In the genomic region with DNA sequence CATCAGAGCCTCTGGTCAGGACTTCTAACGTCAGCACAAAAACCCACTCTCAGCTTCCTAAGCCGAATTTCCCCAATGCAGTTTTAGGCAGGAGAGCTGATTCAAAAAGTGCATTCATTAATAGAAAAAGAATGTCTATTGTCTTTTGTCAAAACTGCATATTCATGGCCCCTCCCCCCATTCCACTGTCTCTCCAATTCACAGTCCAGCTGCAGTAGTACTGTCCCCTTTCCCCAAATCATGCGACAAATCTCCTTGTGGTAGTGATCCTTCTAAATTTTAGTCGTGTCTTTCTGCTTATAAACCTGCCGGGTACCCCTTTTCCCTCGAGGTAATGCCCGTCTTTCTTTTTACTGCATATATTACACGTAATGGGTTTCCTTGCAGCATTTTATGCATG, we compare ENCODE assay signal across 12 mouse cellular contexts. TPM values are rescaled to one million over a fixed set of nuclear protein-coding genes. Genes with fewer than 3 reads are reported as not detected.
DNase-seq lines count a peak whose midpoint lies in the region; ATAC-seq and TF ChIP-seq lines count a peak whose summit lies in the region.
"Had no signal": no experiment of that assay in that cellular context is flagged by ENCODE, and none has a peak within 500 bp of the region (broad histone marks: within the 10 kb centered on the region; RNA-seq: fewer than 3 reads in every experiment).

No protein-coding gene starts in this region.

- no peak overlapping the region for H3K4me3 ChIP-seq in kidney, embryonic 16.5 days (ENCODE audit: low read length)
- H3K4me3 ChIP-seq in ES-E14 (ENCODE audit: insufficient read depth in 1 of 2, low read depth in 1 of 2, low read length in 2 of 2, poor library complexity in 1 of 2, severe bottlenecking in 1 of 2): no peak overlapping the region
- peak overlapping the region; percentile 36 for H3K4me3 ChIP-seq in forebrain, embryonic 16.5 days (replicated peaks; ENCODE audit: low read length)
- H3K4me3 ChIP-seq in midbrain, embryonic 12.5 days: no peak overlapping the region
- H3K4me3 ChIP-seq: heart, embryonic 15.5 days had no signal

- no peak overlapping the region for H3K27ac ChIP-seq in kidney, embryonic 16.5 days (ENCODE audit: low read length)
- H3K27ac ChIP-seq in ES-E14 (ENCODE audit: insufficient read depth, low read depth, low read length, poor library complexity, severe bottlenecking): no peak overlapping the region
- H3K27ac ChIP-seq in forebrain, embryonic 16.5 days (ENCODE audit: low read length): no peak overlapping the region
- H3K27ac ChIP-seq in midbrain, embryonic 12.5 days (replicated peaks): no peak overlapping the region

- no peak overlapping the region for H3K9ac ChIP-seq in kidney, embryonic 16.5 days (replicated peaks; ENCODE audit: low read length)
- no peak overlapping the region for H3K9ac ChIP-seq in ES-E14 (ENCODE audit: insufficient read depth, low read depth, low read length, poor library complexity, severe bottlenecking)
- no peak overlapping the region for H3K9ac ChIP-seq in forebrain, embryonic 16.5 days (replicated peaks; ENCODE audit: low read depth, low read length)
- no peak overlapping the region for H3K9ac ChIP-seq in midbrain, embryonic 12.5 days (replicated peaks)
- H3K9ac ChIP-seq: heart, embryonic 15.5 days; limb, embryonic 15.5 days had no signal

- intact Hi-C loops in left cerebral cortex, postnatal 4 days (cut with DNase I): no loop called here

- H3K4me2 ChIP-seq in kidney, embryonic 16.5 days (replicated peaks; ENCODE audit: low read depth, low read length): peak overlapping the region; percentile 50
- peak overlapping the region; percentile 55 for H3K4me2 ChIP-seq in forebrain, embryonic 16.5 days (ENCODE audit: low read length)
- H3K4me2 ChIP-seq in midbrain, embryonic 12.5 days (replicated peaks): peak overlapping the region; percentile 51

- DNase-seq in kidney, adult 9 months: no peak
- DNase-seq in ES-E14 (ENCODE audit: low read depth, low spot score): no peak
- no peak for DNase-seq in thymus, postnatal 36 days
- DNase-seq in left cerebral cortex, adult 11 months (ENCODE audit: low spot score): no peak
- no peak for DNase-seq in left cerebral cortex, postnatal 4 days
- DNase-seq: thymus, postnatal 25 days had no signal

- 64% methylated on average over 8 of the region's 8 CpGs for WGBS in kidney, embryonic 16.5 days
- WGBS in forebrain, embryonic 16.5 days: 50% methylated on average over 8 of the region's 8 CpGs
- WGBS in midbrain, embryonic 12.5 days: 53% methylated on average over 8 of the region's 8 CpGs

- peaks cover 37% of the 10 kb centered on the region for H3K36me3 ChIP-seq in kidney, embryonic 16.5 days (ENCODE audit: insufficient read depth, low read length)
- peaks cover 37% of the 10 kb centered on the region for H3K36me3 ChIP-seq in ES-E14 (ENCODE audit: control insufficient read depth, insufficient read depth, low read length, poor library complexity, severe bottlenecking)
- H3K36me3 ChIP-seq in forebrain, embryonic 16.5 days (ENCODE audit: control insufficient read depth, insufficient read depth): peaks cover 8% of the 10 kb centered on the region
- H3K36me3 ChIP-seq in midbrain, embryonic 12.5 days: peaks cover 32% of the 10 kb centered on the region

- H3K27me3 ChIP-seq in kidney, embryonic 16.5 days (ENCODE audit: insufficient read depth, low read length): no peaks in the 10 kb centered on the region
- H3K27me3 ChIP-seq in forebrain, embryonic 16.5 days (replicated peaks; ENCODE audit: control insufficient read depth, insufficient read depth, low read length): no peaks in the 10 kb centered on the region
- no peaks in the 10 kb centered on the region for H3K27me3 ChIP-seq in midbrain, embryonic 12.5 days
- H3K27me3 ChIP-seq: heart, embryonic 15.5 days; limb, embryonic 15.5 days had no signal

- ATAC-seq in kidney, embryonic 16.5 days (ENCODE audit: low FRiP score, low TSS enrichment): no peak
- no peak for ATAC-seq in forebrain, embryonic 16.5 days
- ATAC-seq in midbrain, embryonic 12.5 days (ENCODE audit: low FRiP score, low read depth): no peak
- ATAC-seq: CD4-positive, CD25-positive, alpha-beta regulatory T cell, adult 4 months had no signal

- H3K9me3 ChIP-seq in kidney, embryonic 16.5 days (ENCODE audit: low read length): no peaks in the 10 kb centered on the region
- no peaks in the 10 kb centered on the region for H3K9me3 ChIP-seq in ES-E14 (ENCODE audit: control insufficient read depth, insufficient read depth, low read depth, low read length)
- H3K9me3 ChIP-seq in forebrain, embryonic 16.5 days (ENCODE audit: control insufficient read depth, low read length): no peaks in the 10 kb centered on the region
- H3K9me3 ChIP-seq in midbrain, embryonic 12.5 days: no peaks in the 10 kb centered on the region
- H3K9me3 ChIP-seq: heart, embryonic 15.5 days; limb, embryonic 15.5 days had no signal

- in situ Hi-C loops in ES-E14 (cut with MboI; ENCODE audit: low sequenced_read_pairs in 2 of 2, unreplicated experiment in 2 of 2): no loop called here

- peaks cover 9% of the 10 kb centered on the region; the same call in 1 of the 2 replicates for H3K4me1 ChIP-seq in kidney, embryonic 16.5 days (ENCODE audit: insufficient read depth, low read length)
- H3K4me1 ChIP-seq in ES-E14 (ENCODE audit: control insufficient read depth in 2 of 2, insufficient read depth in 2 of 2, low read length in 2 of 2, poor library complexity in 1 of 2): peaks cover 8 to 28% of the 10 kb centered on the region in 2 experiments; a peak in 3 of 4 replicates
- peaks cover 5% of the 10 kb centered on the region for H3K4me1 ChIP-seq in forebrain, embryonic 16.5 days (replicated peaks; ENCODE audit: control insufficient read depth, insufficient read depth, low read length)
- H3K4me1 ChIP-seq in midbrain, embryonic 12.5 days: peaks cover 16% of the 10 kb centered on the region

TF ChIP-seq in ES-E14, 5 proteins besides CTCF, POLR2A, EP300 and RAD21:
- TF ChIP-seq HCFC1 (IDR thresholded peaks at IDR 0.05; ENCODE audit: borderline replicate concordance, insufficient read depth, low read length): no peak
- no peak for TF ChIP-seq CHD2 (IDR thresholded peaks at IDR 0.05; ENCODE audit: low read depth, low read length)
- TF ChIP-seq ZNF384 (IDR thresholded peaks at IDR 0.05; ENCODE audit: low read depth, low read length): no peak
- peak; percentile 66 for TF ChIP-seq MAFK (IDR thresholded peaks at IDR 0.05; ENCODE audit: insufficient read depth, low read depth, low read length)
- TF ChIP-seq ZC3H11A (IDR thresholded peaks at IDR 0.05; ENCODE audit: borderline replicate concordance, low read depth, low read length): no peak
TF ChIP-seq in ES-E14: peak in this region for 1.

RNA-seq across cellular contexts. Expression of a gene that starts 30.3 kb away (rescaled TPM):
- polyA plus RNA-seq in kidney, embryonic 16.5 days (2015; fragmentation: Nextera tagmentation; extraction: Ambion mirVana): 98.6 and 98.8 TPM in 2 replicates
- total RNA-seq in ES-E14 (2012; rRNA removed): 526 and 1,358 TPM in 2 replicates
- 88.3 and 103 TPM in 2 replicates for polyA plus RNA-seq in forebrain, embryonic 16.5 days (2015; fragmentation: Nextera tagmentation; extraction: Ambion mirVana)
- 116 TPM in 2 replicates for polyA plus RNA-seq in midbrain, embryonic 12.5 days (2016; fragmentation: Nextera tagmentation; extraction: Ambion mirVana)
- total RNA-seq in left cerebral cortex, postnatal 4 days (2021): 10 to 100 TPM; 33.5 to 34.1 TPM

RNA-seq across cellular contexts. Expression of a gene that starts 35.2 kb away (rescaled TPM):
- 9.5 and 9.8 TPM in 2 replicates for polyA plus RNA-seq in kidney, embryonic 16.5 days (2015; fragmentation: Nextera tagmentation; extraction: Ambion mirVana)
- 3.9 and 5.4 TPM in 2 replicates for total RNA-seq in ES-E14 (2012; rRNA removed)
- polyA plus RNA-seq in forebrain, embryonic 16.5 days (2015; fragmentation: Nextera tagmentation; extraction: Ambion mirVana): 3.7 and 6.1 TPM in 2 replicates
- polyA plus RNA-seq in midbrain, embryonic 12.5 days (2016; fragmentation: Nextera tagmentation; extraction: Ambion mirVana): 7.7 and 12.0 TPM in 2 replicates
- 1 to 10 TPM; 4.5 to 8.7 TPM for total RNA-seq in left cerebral cortex, postnatal 4 days (2021)

RNA-seq across cellular contexts. Expression of a gene that starts 51.0 kb away (rescaled TPM):
- 1.4 and 1.8 TPM in 2 replicates for polyA plus RNA-seq in kidney, embryonic 16.5 days (2015; fragmentation: Nextera tagmentation; extraction: Ambion mirVana)
- total RNA-seq in ES-E14 (2012; rRNA removed): 0.18 TPM in 1 of 2 replicates, not detected in the other
- 0.16 and 0.54 TPM in 2 replicates for polyA plus RNA-seq in forebrain, embryonic 16.5 days (2015; fragmentation: Nextera tagmentation; extraction: Ambion mirVana)
- polyA plus RNA-seq in midbrain, embryonic 12.5 days (2016; fragmentation: Nextera tagmentation; extraction: Ambion mirVana): 5.7 and 6.4 TPM in 2 replicates
- 1 to 10 TPM in 1 of 2 experiments, under 1 TPM in 1; 0.40 to 1.0 TPM for total RNA-seq in left cerebral cortex, postnatal 4 days (2021)
- polyA plus RNA-seq: CD4-positive, CD25-positive, alpha-beta regulatory T cell, adult 4 months had no signal

RNA-seq across cellular contexts. Expression of a gene that starts 56.3 kb away (rescaled TPM):
- 121 and 125 TPM in 2 replicates for polyA plus RNA-seq in kidney, embryonic 16.5 days (2015; fragmentation: Nextera tagmentation; extraction: Ambion mirVana)
- total RNA-seq in ES-E14 (2012; rRNA removed): 29.9 and 33.0 TPM in 2 replicates
- 235 and 249 TPM in 2 replicates for polyA plus RNA-seq in forebrain, embryonic 16.5 days (2015; fragmentation: Nextera tagmentation; extraction: Ambion mirVana)
- 168 and 190 TPM in 2 replicates for polyA plus RNA-seq in midbrain, embryonic 12.5 days (2016; fragmentation: Nextera tagmentation; extraction: Ambion mirVana)
- 10 to 100 TPM; 72.9 to 79.6 TPM for total RNA-seq in left cerebral cortex, postnatal 4 days (2021)
